Mouse (Mus musculus) neural tube, embryonic 14.5 days (tissue): ENCODE data around the gene Raet1e. TPM values are rescaled to one million over a fixed set of nuclear protein-coding genes. Genes with fewer than 3 reads are reported as not detected.
"Not testable (repeated sequence)": the region's sequence is repeated elsewhere in the genome, so short reads cannot be mapped to it uniquely, and the experiment has no call there.

Experiments used
- ATAC-seq: fragments of 200-750 bp; cut with Nextera tagmentation; 2 replicates; pipeline ENCODE4 v1.8.0; 2017; ENCODE audit warnings: low read depth, mild to moderate bottlenecking, moderate TSS enrichment, moderate library complexity
- H3K27ac ChIP-seq: fragments of 300-500 bp; sonication (generic); 2 replicates; pipeline ENCODE4 v1.5.1; 2014; ENCODE audit warnings: low read depth, mild to moderate bottlenecking, control low read depth, low read length, moderate library complexity, mixed read lengths
- H3K27me3 ChIP-seq: fragments of 300-500 bp; sonication (generic); 2 replicates; pipeline ENCODE4 v1.6.1; 2014; ENCODE audit warnings: low read length; ENCODE audit not compliant: control insufficient read depth, insufficient read depth
- H3K36me3 ChIP-seq: fragments of 300-500 bp; sonication (generic); 2 replicates; pipeline ENCODE4 v1.6.1; 2014; ENCODE audit warnings: low read length, mixed read lengths; ENCODE audit not compliant: control insufficient read depth, insufficient read depth
- H3K4me1 ChIP-seq: fragments of 300-500 bp; sonication (generic); 2 replicates; pipeline ENCODE4 v1.6.1; 2014; ENCODE audit warnings: low read length; ENCODE audit not compliant: control insufficient read depth, insufficient read depth
- H3K4me2 ChIP-seq: fragments of 300-500 bp; sonication (generic); 2 replicates; pipeline ENCODE4 v1.6.1; 2014; ENCODE audit warnings: mild to moderate bottlenecking, low read depth, low read length, control low read depth
- H3K4me3 ChIP-seq: fragments of 300-500 bp; sonication (generic); 2 replicates; pipeline ENCODE4 v1.5.1; 2014; ENCODE audit warnings: low read depth, low read length, control low read depth, mixed read lengths
- H3K9ac ChIP-seq: fragments of 300-500 bp; sonication (generic); replicated peaks from 2 replicates; pipeline ENCODE4 v1.6.1; 2014; ENCODE audit warnings: low read depth, mild to moderate bottlenecking, control low read depth, low read length, mixed read lengths
- H3K9me3 ChIP-seq: fragments of 300-500 bp; sonication (generic); 2 replicates; pipeline ENCODE4 v1.6.1; 2016; ENCODE audit warnings: low read length; ENCODE audit not compliant: control insufficient read depth
- WGBS: fragments of 180-500 bp; shearing (Covaris S2); extraction: QIAGEN DNeasy Blood & Tissue Kit; methylation state at CpG from one replicate; pipeline ENCODE4 v1.1.7; 2014; 5-methylcytosine and 5-hydroxymethylcytosine counted together
- polyA plus RNA-seq: library from polyadenylated mRNA; unstranded; fragments of >200 nt; fragmentation: Nextera tagmentation; extraction: Ambion mirVana; gene quantifications from 2 replicates; pipeline ENCODE4 v1.2.1, GENCODE M21; 2014

The Raet1e gene
- polyA plus RNA-seq, 1 experiment from 2014 or later, result 0.29 TPM

DNA sequence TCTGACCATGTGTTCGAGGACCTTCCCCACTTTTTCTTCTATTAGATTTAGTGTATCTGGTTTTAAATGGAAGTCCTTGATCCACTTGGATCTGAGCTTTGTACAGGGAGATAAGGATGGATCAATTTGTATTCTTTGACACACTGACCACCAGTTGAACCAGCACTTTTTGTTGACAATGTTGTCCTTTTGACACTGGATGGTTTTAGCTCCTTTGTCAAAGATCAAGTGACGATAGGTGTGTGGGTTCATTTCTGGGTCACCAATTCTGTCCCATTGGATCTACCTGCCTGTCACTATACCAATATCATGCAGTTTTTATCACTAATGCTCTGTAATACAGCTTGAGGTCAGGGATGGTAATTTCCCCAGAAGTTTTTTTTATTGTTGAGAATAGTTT, 18.1 kb downstream of the Raet1e start:
- H3K4me1 ChIP-seq, H3K9ac ChIP-seq, H3K4me2 ChIP-seq, H3K27ac ChIP-seq, ATAC-seq, H3K36me3 ChIP-seq, H3K9me3 ChIP-seq, H3K4me3 ChIP-seq, H3K27me3 ChIP-seq: not testable (repeated sequence)
- 90% methylated on average over 2 of the region's 2 CpGs for WGBS

DNA sequence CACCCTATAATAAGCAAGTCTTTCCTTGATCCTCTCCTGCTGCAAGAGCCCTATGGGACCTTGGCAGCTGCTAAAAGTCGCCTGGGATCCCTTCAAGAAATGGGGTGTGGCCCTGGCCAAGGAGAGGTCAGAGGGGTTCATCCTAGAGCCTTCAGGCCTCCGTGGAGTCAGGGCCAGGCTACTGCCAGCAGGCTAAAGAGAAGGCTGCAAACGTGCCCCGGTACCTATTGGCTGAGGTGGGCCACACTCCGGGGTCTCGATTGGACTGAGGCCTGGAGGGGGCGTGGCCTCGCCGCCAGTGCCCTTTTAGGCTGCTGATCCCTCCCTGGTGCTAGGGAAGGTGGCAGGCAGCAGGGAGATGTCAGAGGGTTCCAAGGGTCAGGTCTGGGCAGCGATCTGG, 32.7 kb downstream of the Raet1e start:
- WGBS, result 3% methylated on average over 4 of the region's 10 CpGs
- peak; percentile 90 for ATAC-seq
- not testable (repeated sequence) for H3K4me3 ChIP-seq, H3K36me3 ChIP-seq, H3K4me2 ChIP-seq, H3K4me1 ChIP-seq, H3K27ac ChIP-seq, H3K27me3 ChIP-seq, H3K9me3 ChIP-seq, H3K9ac ChIP-seq

DNA sequence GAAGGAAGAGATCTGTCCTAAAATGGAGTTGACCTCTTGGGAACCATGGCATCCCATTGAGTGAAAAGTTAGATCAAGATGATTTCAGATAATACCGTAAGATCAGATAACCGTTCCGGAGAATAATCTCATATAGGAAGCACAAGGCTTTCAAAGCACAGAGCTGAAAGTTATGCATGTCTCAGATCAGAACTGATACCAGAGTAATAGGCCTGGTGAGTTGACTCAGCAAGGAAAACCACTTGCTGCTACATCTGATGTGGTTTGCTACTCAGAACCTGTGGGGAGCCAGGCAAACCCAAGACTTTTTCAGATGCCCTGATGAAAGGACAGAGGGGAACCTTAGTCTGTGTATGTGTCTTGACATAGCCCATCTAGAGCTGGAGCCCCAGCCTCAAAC, 43.0 kb downstream of the Raet1e start:
- not testable (repeated sequence) for ATAC-seq, H3K4me3 ChIP-seq, H3K36me3 ChIP-seq, H3K4me2 ChIP-seq, H3K4me1 ChIP-seq, H3K9ac ChIP-seq, H3K27ac ChIP-seq, H3K9me3 ChIP-seq, H3K27me3 ChIP-seq
- no CpG with 5 or more reads among the region's 3 CpGs for WGBS

DNA sequence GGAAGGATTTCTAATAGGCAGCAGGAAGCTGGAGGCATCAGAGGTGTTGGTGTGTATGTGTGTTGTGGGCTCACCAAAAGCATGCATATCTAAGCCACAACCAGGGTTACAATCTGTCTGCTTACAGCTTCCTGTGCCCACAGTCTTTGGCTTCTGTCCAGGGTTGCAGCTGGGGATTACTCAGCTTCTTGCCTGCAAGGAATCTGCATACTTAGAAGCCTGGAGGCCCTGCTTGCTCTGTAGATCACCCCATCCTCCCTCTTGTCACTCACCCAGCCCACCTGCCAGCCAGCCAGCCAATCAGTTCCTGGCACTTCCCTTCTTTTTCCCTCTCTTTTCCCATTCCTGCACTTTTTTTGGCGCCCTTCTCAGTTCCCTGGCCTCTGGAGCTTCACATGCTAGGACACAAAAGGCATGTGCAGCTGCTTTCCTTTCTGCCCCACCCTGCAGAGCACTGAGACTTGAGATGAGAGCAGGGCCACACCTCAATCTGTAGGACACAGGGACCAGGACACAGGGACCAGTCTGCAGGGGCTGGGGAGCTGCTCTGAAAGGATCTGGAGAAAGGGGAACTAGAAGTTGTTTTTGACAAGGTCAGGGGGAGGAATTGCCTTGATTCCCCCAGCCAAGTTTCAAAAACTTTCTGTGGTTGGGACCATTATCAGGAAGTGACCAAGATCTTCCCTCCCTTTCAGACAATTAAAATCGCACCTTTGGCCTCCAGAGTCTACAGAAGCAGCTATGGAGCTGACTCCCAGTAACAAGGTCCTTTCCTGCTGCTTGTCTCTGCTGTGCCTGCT, 44.6 kb downstream of the Raet1e start:
- not testable (repeated sequence) for H3K4me2 ChIP-seq, H3K4me3 ChIP-seq, H3K9me3 ChIP-seq, H3K27ac ChIP-seq, H3K9ac ChIP-seq, H3K36me3 ChIP-seq, H3K4me1 ChIP-seq, H3K27me3 ChIP-seq
- ATAC-seq, result peak; percentile 71
- WGBS, result no CpG with 5 or more reads among the region's 2 CpGs

DNA sequence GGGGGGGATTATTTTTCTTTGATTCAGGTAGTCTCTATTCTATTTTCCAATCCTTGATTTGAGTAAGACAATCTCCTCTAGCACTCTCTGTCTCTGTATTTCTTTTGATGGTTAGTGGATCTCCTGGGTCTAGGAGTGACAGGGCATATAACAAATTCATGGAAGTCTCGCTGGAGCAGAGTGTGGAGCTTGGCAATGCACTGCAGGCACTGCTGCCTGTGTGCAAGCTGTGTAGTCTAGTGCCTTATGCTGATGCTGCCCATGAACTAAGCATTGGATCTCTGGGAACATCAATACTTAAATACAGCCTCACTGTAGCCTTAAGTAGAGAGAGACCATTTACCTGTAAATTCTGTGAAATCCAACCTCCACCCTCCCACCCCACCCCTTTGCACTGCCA, 48.1 kb downstream of the Raet1e start:
- H3K27ac ChIP-seq, ATAC-seq, H3K27me3 ChIP-seq, H3K4me3 ChIP-seq, H3K4me1 ChIP-seq, H3K9ac ChIP-seq, H3K9me3 ChIP-seq, H3K36me3 ChIP-seq, H3K4me2 ChIP-seq: not testable (repeated sequence)
- WGBS, result 63% methylated on average over 1 of the region's 1 CpGs

DNA sequence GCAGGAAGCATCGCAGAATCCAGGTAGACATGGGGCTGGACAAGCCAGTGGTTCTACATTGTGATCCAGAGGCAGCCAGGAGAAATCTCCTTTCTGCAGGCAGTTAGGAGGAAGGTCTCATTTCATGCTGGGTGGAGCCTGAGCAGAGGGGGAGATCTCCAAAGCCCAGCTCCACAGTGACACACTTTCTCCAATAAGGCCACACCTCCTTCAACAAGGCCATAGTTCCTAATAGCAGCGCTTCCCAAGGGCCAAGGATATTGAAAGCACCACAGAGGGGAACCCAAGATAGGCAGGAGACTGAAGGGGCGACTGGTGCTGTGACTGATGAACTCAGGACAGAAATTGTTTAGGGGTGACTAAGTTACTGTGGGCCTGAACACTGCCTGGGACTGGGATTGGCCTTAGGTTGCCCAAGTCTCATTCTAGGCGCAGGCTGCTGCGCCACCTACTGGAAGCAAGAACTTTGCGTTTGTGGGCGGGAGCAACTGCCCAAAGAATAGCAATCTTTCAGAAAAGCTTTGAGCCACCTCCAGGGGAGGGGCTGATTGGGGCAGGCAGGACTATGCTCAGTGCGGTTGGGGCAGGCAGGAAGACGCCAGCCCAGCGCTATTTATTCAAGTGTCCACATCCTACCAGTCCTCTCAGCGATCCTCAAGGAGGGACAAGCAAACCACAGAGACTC, 53.8 kb downstream of the Raet1e start:
- H3K9me3 ChIP-seq, H3K4me1 ChIP-seq, H3K27me3 ChIP-seq, H3K4me2 ChIP-seq, H3K27ac ChIP-seq, H3K9ac ChIP-seq, H3K36me3 ChIP-seq, H3K4me3 ChIP-seq: not testable (repeated sequence)
- 7% methylated on average over 7 of the region's 11 CpGs for WGBS
- ATAC-seq, result peak; percentile 66; the same call in 1 of the 2 replicates

DNA sequence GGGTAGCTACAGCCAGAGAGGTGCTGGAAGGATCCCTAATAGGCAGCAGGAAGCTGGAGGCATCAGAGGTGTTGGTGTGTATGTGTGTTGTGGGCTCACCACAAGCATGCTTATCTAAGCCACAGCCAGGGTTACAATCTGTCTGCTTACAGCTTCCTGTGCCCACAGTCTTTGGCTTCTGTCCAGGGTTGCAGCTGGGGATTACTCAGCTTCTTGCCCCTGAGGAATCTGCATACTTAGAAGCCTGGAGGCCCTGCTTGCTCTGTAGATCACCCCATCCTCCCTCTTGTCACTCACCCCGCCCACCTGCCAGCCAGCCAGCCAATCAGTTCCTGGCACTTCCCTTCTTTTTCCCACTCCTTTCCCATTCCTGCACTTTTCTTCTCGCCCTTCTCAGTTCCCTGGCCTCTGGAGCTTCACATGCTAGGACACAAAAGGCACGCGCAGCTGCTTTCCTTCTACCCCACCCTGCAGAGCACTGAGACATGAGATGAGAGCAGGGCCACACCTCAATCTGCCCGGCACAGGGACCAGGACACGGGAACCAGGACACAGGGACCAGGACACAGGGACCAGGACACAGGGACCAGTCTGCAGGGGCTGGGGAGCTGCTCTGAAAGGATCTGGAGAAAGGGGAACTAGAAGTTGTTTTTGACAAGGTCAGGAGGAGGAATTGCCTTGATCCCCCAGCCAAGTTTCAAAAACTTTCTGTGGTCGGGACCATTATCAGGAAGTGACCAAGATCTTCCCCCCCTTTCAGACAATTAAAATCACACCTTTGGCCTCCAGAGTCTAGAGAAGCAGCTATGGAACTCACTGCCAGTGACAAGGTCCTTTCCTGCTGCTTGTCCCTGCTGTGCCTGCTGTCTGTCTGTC, 65.3 kb downstream of the Raet1e start:
- not testable (repeated sequence) for H3K36me3 ChIP-seq, H3K4me2 ChIP-seq, H3K27me3 ChIP-seq, H3K9me3 ChIP-seq, H3K27ac ChIP-seq, H3K4me3 ChIP-seq, H3K4me1 ChIP-seq, H3K9ac ChIP-seq
- ATAC-seq, result peak; percentile 81; the same call in 1 of the 2 replicates
- no CpG with 5 or more reads among the region's 7 CpGs for WGBS

DNA sequence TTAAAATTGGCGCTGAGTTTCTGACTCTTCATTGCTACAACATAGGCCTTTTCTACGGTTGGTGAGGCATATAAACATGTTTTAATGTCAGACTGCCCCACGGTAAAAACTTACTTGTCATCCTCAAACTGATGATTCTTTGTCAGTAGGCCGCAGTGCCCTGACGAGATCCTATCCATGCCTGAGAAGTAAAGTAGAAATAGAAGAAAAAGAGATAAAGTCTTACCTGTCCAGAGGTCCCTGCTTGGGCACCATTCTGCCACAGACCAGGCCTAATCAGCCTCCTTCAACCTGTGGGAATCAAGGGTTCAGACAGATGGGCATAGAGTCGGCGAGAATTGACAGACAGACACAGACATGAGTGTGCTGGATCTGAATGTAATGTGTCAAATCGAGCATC, 106.7 kb downstream of the Raet1e start:
- Histone ChIP-seq H3K4me1 (no peaks in the 10 kb centered on the region), H3K27me3 (no peaks in the 10 kb centered on the region), H3K9me3 (no peaks in the 10 kb centered on the region), H3K36me3 (no peaks in the 10 kb centered on the region), H3K27ac (no peak overlapping the region), H3K9ac (no peak overlapping the region), H3K4me3 (no peak overlapping the region), H3K4me2 (no peak overlapping the region)
- no peak for ATAC-seq
- WGBS, result 92% methylated on average over 8 of the region's 8 CpGs
